7 mouse cellular contexts compared by ENCODE assay signal in genomic region chr17:30197280-30198030, GRCm38 (mm10).
DNase-seq lines count a peak whose midpoint lies in the region; ATAC-seq and TF ChIP-seq lines count a peak whose summit lies in the region.

No protein-coding gene starts in this region.

- peak; percentile 66 for ATAC-seq in CD4-positive, CD25-positive, alpha-beta regulatory T cell, adult 4 months

- H3K4me1 ChIP-seq in bone marrow, adult 2 months (ENCODE audit: control insufficient read depth, insufficient read depth, low read length), result peaks cover 2% of the 10 kb centered on the region

- peak; percentile 24 for DNase-seq in kidney, postnatal 10 days
- no peak for DNase-seq in kidney, adult 11 months
- peak; percentile 3 to 7 for DNase-seq in layer of hippocampus, postnatal 25 days (ENCODE audit: extremely low spot score in 1 of 2, low spot score in 1 of 2)
- peak; percentile 71 for DNase-seq in skeletal muscle tissue, adult 2 months (ENCODE audit: low read depth, low spot score)
- no peak for DNase-seq in Muller cell, postnatal 12 days (ENCODE audit: inconsistent ontology term)

- no peak for TF ChIP-seq CTCF in bone marrow, adult 2 months (IDR thresholded peaks at IDR 0.05; ENCODE audit: control insufficient read depth, insufficient read depth, low read length)

- H3K4me3 ChIP-seq in bone marrow, adult 2 months (replicated peaks; ENCODE audit: control insufficient read depth, low read depth, low read length), result no peak overlapping the region

- TF ChIP-seq POLR2A in bone marrow, adult 2 months (IDR thresholded peaks at IDR 0.05; ENCODE audit: borderline replicate concordance, control insufficient read depth, low read depth, low read length), result no peak

- 25% methylated on average over 12 of the region's 12 CpGs for WGBS in bone marrow, adult 2 months

- peak overlapping the region; percentile 40; the same call in 1 of the 2 replicates for H3K27ac ChIP-seq in bone marrow, adult 2 months (ENCODE audit: control insufficient read depth, insufficient read depth, low read depth, low read length, poor library complexity)

Comparison
In these comparisons a context has a peak if more than half of its experiments do, and no peak if none do; other contexts are left out.
1. DNase-seq: peak in kidney, postnatal 10 days (single experiment), layer of hippocampus, postnatal 25 days (2 of 2) and skeletal muscle tissue, adult 2 months (single experiment); none in kidney, adult 11 months (single experiment) and Muller cell, postnatal 12 days (single experiment).